In the genomic region with DNA sequence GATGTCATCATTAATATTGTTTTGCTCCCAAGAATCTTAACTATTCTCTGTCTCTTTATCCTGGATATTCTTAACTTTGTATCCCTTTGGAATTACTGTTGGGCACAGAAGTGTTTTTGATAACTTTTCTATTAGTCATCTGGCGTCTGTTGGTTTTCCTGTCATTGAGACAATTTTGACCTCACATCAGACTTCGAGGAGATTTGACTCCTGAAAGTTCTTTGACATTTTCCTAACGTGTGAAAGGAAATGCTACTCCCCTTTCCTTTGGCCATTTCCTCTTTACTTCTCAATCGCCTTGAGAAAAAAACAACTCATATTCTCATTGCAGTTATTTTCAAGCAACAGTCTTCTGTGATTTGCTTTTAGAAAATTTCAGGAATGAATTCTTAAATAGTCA, we compare ENCODE assay signal across 8 mouse cellular contexts. TPM values are rescaled to one million over a fixed set of nuclear protein-coding genes. Genes with fewer than 3 reads are reported as not detected.
DNase-seq lines count a peak whose midpoint lies in the region; ATAC-seq and TF ChIP-seq lines count a peak whose summit lies in the region.

No protein-coding gene starts in this region.

- no peak for ATAC-seq in forebrain, postnatal 0 days
- no peak for ATAC-seq in liver, embryonic 13.5 days (ENCODE audit: low read depth)

- WGBS in cerebellum, adult 2 months: 3% methylated on average over 4 of the region's 4 CpGs
- under 1% methylated on average over 4 of the region's 4 CpGs for WGBS in forebrain, postnatal 0 days
- 6% methylated on average over 4 of the region's 4 CpGs for WGBS in liver, embryonic 13.5 days (ENCODE audit: insufficient replicate concordance)

- no peak for TF ChIP-seq CTCF in cerebellum, adult 2 months (IDR thresholded peaks at IDR 0.05; ENCODE audit: borderline replicate concordance, insufficient read depth, low read depth, low read length)
- TF ChIP-seq CTCF in forebrain, postnatal 0 days (IDR thresholded peaks at IDR 0.05; ENCODE audit: low read depth): no peak

- intact Hi-C loops in left cerebral cortex, postnatal 14 days (cut with DNase I): no loop called here

- no peaks in the 10 kb centered on the region for H3K36me3 ChIP-seq in forebrain, postnatal 0 days (ENCODE audit: insufficient read depth)
- H3K36me3 ChIP-seq in liver, embryonic 13.5 days: no peaks in the 10 kb centered on the region

- TF ChIP-seq POLR2A in cerebellum, adult 2 months (IDR thresholded peaks at IDR 0.05; ENCODE audit: borderline replicate concordance, insufficient read depth, low read length): no peak

- H3K4me2 ChIP-seq in forebrain, postnatal 0 days (ENCODE audit: low read depth): peak overlapping the region; percentile 77
- H3K4me2 ChIP-seq in liver, embryonic 13.5 days: peak overlapping the region; percentile 45

- H3K27me3 ChIP-seq in cerebellum, adult 2 months (ENCODE audit: control insufficient read depth, insufficient read depth, low read length): no peaks in the 10 kb centered on the region
- H3K27me3 ChIP-seq in forebrain, postnatal 0 days (ENCODE audit: insufficient read depth, low read length): no peaks in the 10 kb centered on the region
- H3K27me3 ChIP-seq in liver, embryonic 13.5 days: peaks cover 4% of the 10 kb centered on the region; the same call in 1 of the 2 replicates

- H3K9me3 ChIP-seq in forebrain, postnatal 0 days (ENCODE audit: low read length): no peaks in the 10 kb centered on the region
- H3K9me3 ChIP-seq in liver, embryonic 13.5 days (replicated peaks): no peaks in the 10 kb centered on the region

- peaks cover 3% of the 10 kb centered on the region; the same call in 1 of the 2 replicates for H3K4me1 ChIP-seq in cerebellum, adult 2 months (ENCODE audit: control insufficient read depth, insufficient read depth, low read length)
- 0 out of 2 replicates have a peak, but pooled peaks cover 4% of the 10 kb centered on the region for H3K4me1 ChIP-seq in forebrain, postnatal 0 days (ENCODE audit: insufficient read depth)
- peaks cover 29% of the 10 kb centered on the region for H3K4me1 ChIP-seq in liver, embryonic 13.5 days (replicated peaks)

- peak overlapping the region; percentile 97 for H3K4me3 ChIP-seq in cerebellum, adult 2 months (replicated peaks; ENCODE audit: insufficient read depth, low read depth, low read length)
- H3K4me3 ChIP-seq in forebrain, postnatal 0 days (ENCODE audit: low read depth, low read length): peak overlapping the region; percentile 96
- peak overlapping the region; percentile 29 for H3K4me3 ChIP-seq in liver, embryonic 13.5 days (replicated peaks)

- no peak overlapping the region for H3K27ac ChIP-seq in cerebellum, adult 2 months (ENCODE audit: insufficient read depth, low read length)
- no peak overlapping the region for H3K27ac ChIP-seq in forebrain, postnatal 0 days (ENCODE audit: low read depth, low read length)
- H3K27ac ChIP-seq in liver, embryonic 13.5 days: no peak overlapping the region

- peak overlapping the region; percentile 14; the same call in 1 of the 2 replicates for H3K9ac ChIP-seq in forebrain, postnatal 0 days
- H3K9ac ChIP-seq in liver, embryonic 13.5 days: no peak overlapping the region; the same call in 1 of the 2 replicates

- DNase-seq in cerebellum, adult 2 months: no peak
- no peak for DNase-seq in cerebellum, postnatal 10 days
- peak; percentile 46 for DNase-seq in 3T3-L1 (ENCODE audit: low read depth, low spot score)
- DNase-seq in forebrain, postnatal 0 days: no peak
- DNase-seq in liver, embryonic 13.5 days: no peak
- no peak for DNase-seq in ovary, postnatal 10 days (ENCODE audit: low spot score)
- DNase-seq in left cerebral cortex, postnatal 14 days (ENCODE audit: low spot score in 2 of 2): no peak
- no peak for DNase-seq in adrenal gland, adult 8-10 months

RNA-seq across cellular contexts. Expression of gene Bmpr2, which starts 2.1 kb away (rescaled TPM):
- 22.1 and 23.7 TPM in 2 replicates for polyA plus RNA-seq in cerebellum, adult 2 months (2012; rRNA removed)
- 59.8 and 71.4 TPM in 2 replicates for total RNA-seq in forebrain, postnatal 0 days (2014; rRNA removed)
- 5.5 and 8.9 TPM in 2 replicates for polyA plus RNA-seq in forebrain, postnatal 0 days (2015; fragmentation: Nextera tagmentation; extraction: Ambion mirVana)
- 0.89 and 0.95 TPM in 2 replicates for polyA plus RNA-seq in liver, embryonic 13.5 days (2015; fragmentation: Nextera tagmentation; extraction: Ambion mirVana)
- total RNA-seq in left cerebral cortex, postnatal 14 days (2021): 100 to 1,000 TPM; 103 to 108 TPM
- 10 to 100 TPM; 64.0 to 68.1 (median 66.2) TPM for total RNA-seq in adrenal gland, adult 8-10 months (2022)

Comparison
In these comparisons a context has a peak if more than half of its experiments do, and no peak if none do; other contexts are left out.
1. H3K4me3 ChIP-seq: peak in every context shown above with its lines; median percentile 97 in cerebellum, adult 2 months; 96 in forebrain, postnatal 0 days; 29 in liver, embryonic 13.5 days.